ENCODE assay signal across 20 mouse cellular contexts in the genomic region with DNA sequence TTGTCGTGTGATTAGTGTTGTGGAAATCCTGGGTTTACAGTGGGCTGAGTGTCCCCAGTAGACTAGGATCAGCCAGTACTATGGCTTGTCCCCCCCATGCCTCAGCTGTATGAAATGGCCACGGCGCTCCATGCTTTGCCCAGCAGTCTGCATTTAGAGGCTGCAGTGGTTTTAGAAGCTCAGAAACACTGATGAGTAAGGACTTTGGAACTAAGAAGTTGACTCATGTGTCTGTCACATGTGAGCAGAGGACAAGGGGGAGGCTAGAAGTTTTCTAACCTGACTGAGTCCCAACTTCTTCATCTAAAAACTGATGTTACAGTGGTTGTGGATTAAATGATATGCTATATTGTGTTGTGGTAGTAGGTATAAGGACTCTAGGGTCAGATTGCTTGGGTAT.
DNase-seq lines count a peak whose midpoint lies in the region; ATAC-seq and TF ChIP-seq lines count a peak whose summit lies in the region.
"Had no signal": no experiment of that assay in that cellular context is flagged by ENCODE, and none has a peak within 500 bp of the region (broad histone marks: within the 10 kb centered on the region; RNA-seq: fewer than 3 reads in every experiment).

No protein-coding gene starts in this region.

- H3K9me3 ChIP-seq in midbrain, embryonic 10.5 days (replicated peaks) = no peaks in the 10 kb centered on the region
- H3K9me3 ChIP-seq in midbrain, embryonic 15.5 days = no peaks in the 10 kb centered on the region
- H3K9me3 ChIP-seq: embryonic facial prominence, embryonic 12.5 days; heart, embryonic 12.5 days; hindbrain, embryonic 12.5 days; intestine, embryonic 15.5 days; kidney, embryonic 15.5 days had no signal

- H3K27me3 ChIP-seq in midbrain, embryonic 10.5 days (ENCODE audit: low read depth, poor library complexity, severe bottlenecking) = no peaks in the 10 kb centered on the region
- no peaks in the 10 kb centered on the region for H3K27me3 ChIP-seq in midbrain, embryonic 15.5 days (replicated peaks)
- no peaks in the 10 kb centered on the region for H3K27me3 ChIP-seq in C2C12 (ENCODE audit: control insufficient read depth, insufficient read depth, insufficient read length)
- H3K27me3 ChIP-seq in kidney, adult 2 months (replicated peaks; ENCODE audit: control insufficient read depth, insufficient read depth, low read length) = no peaks in the 10 kb centered on the region
- H3K27me3 ChIP-seq: embryonic facial prominence, embryonic 12.5 days; heart, embryonic 12.5 days; hindbrain, embryonic 12.5 days; intestine, embryonic 15.5 days; kidney, embryonic 15.5 days had no signal

- H3K4me2 ChIP-seq in midbrain, embryonic 15.5 days = no peak overlapping the region
- H3K4me2 ChIP-seq: embryonic facial prominence, embryonic 12.5 days; heart, embryonic 12.5 days; hindbrain, embryonic 12.5 days; intestine, embryonic 15.5 days; kidney, embryonic 15.5 days had no signal

- TF ChIP-seq CTCF in C2C12 (IDR thresholded peaks at IDR 0.05; ENCODE audit: control insufficient read depth, insufficient read depth, insufficient read length) = no peak
- TF ChIP-seq CTCF in embryonic fibroblast, embryonic 13.5 days (IDR thresholded peaks at IDR 0.05; ENCODE audit: borderline replicate concordance, insufficient read depth, low read length) = no peak
- TF ChIP-seq CTCF in kidney, adult 2 months (conservative IDR thresholded peaks at IDR 0.05; ENCODE audit: insufficient read depth, insufficient read length, low read depth, low read length) = no peak

- no peak overlapping the region for H3K9ac ChIP-seq in midbrain, embryonic 15.5 days
- H3K9ac ChIP-seq: embryonic facial prominence, embryonic 12.5 days; heart, embryonic 12.5 days; hindbrain, embryonic 12.5 days; intestine, embryonic 15.5 days; kidney, embryonic 15.5 days had no signal

- no peak overlapping the region for H3K4me3 ChIP-seq in midbrain, embryonic 10.5 days
- no peak overlapping the region for H3K4me3 ChIP-seq in midbrain, embryonic 15.5 days
- no peak overlapping the region for H3K4me3 ChIP-seq in C2C12 (ENCODE audit: insufficient read depth, poor library complexity, severe bottlenecking)
- H3K4me3 ChIP-seq in embryonic fibroblast, embryonic 13.5 days (ENCODE audit: insufficient read depth, low read length) = no peak overlapping the region
- no peak overlapping the region for H3K4me3 ChIP-seq in kidney, adult 2 months (ENCODE audit: insufficient read depth, low read depth, low read length)
- H3K4me3 ChIP-seq: embryonic facial prominence, embryonic 12.5 days; heart, adult 2 months; heart, embryonic 12.5 days; hindbrain, embryonic 12.5 days; intestine, embryonic 15.5 days; kidney, embryonic 15.5 days had no signal

- H3ac ChIP-seq in C2C12 (ENCODE audit: control insufficient read depth, insufficient read length, low read depth) = no peak overlapping the region

- H3K27ac ChIP-seq in midbrain, embryonic 10.5 days (replicated peaks) = peak overlapping the region; percentile 24
- no peak overlapping the region for H3K27ac ChIP-seq in midbrain, embryonic 15.5 days
- H3K27ac ChIP-seq in embryonic fibroblast, embryonic 13.5 days (ENCODE audit: insufficient read depth, low read length) = peak overlapping the region; percentile 72
- no peak overlapping the region for H3K27ac ChIP-seq in kidney, adult 2 months (ENCODE audit: insufficient read depth, low read depth, low read length)
- H3K27ac ChIP-seq: embryonic facial prominence, embryonic 12.5 days; heart, adult 2 months; hindbrain, embryonic 12.5 days; intestine, embryonic 15.5 days; kidney, embryonic 15.5 days had no signal

- DNase-seq in adrenal gland, postnatal 25 days = peak; percentile 4
- DNase-seq in adrenal gland, postnatal 10 days = no peak
- DNase-seq in midbrain, embryonic 10.5 days (ENCODE audit: low spot score) = no peak
- no peak for DNase-seq in heart, adult 11 months
- no peak for DNase-seq in kidney, adult 2 months
- DNase-seq: adrenal gland, postnatal 14 days; B cell, adult 2 months; cerebellum, adult 2 months; gastrocnemius, postnatal 10 days; heart, adult 2 months; kidney, adult 18-20 months had no signal

- no peaks in the 10 kb centered on the region for H3K36me3 ChIP-seq in midbrain, embryonic 10.5 days
- no peaks in the 10 kb centered on the region for H3K36me3 ChIP-seq in midbrain, embryonic 15.5 days (replicated peaks)
- H3K36me3 ChIP-seq in C2C12 (ENCODE audit: control insufficient read depth, insufficient read depth) = no peaks in the 10 kb centered on the region
- H3K36me3 ChIP-seq in kidney, adult 2 months (ENCODE audit: control insufficient read depth, insufficient read depth, low read length) = no peaks in the 10 kb centered on the region
- H3K36me3 ChIP-seq: embryonic facial prominence, embryonic 12.5 days; heart, embryonic 12.5 days; hindbrain, embryonic 12.5 days; intestine, embryonic 15.5 days; kidney, embryonic 15.5 days had no signal

- ATAC-seq in midbrain, embryonic 15.5 days (replicated peaks) = no peak
- ATAC-seq: forebrain, embryonic 14.5 days; intestine, embryonic 15.5 days had no signal

- no peak for TF ChIP-seq POLR2A in embryonic fibroblast, embryonic 13.5 days (IDR thresholded peaks at IDR 0.05; ENCODE audit: low read depth, low read length)
- TF ChIP-seq POLR2A in kidney, adult 2 months (IDR thresholded peaks at IDR 0.05; ENCODE audit: low read depth, low read length) = no peak

- 88% methylated on average over 3 of the region's 3 CpGs for WGBS in midbrain, embryonic 10.5 days
- WGBS in midbrain, embryonic 15.5 days = 85% methylated on average over 3 of the region's 3 CpGs
- 93% methylated on average over 3 of the region's 3 CpGs for WGBS in kidney, adult 2 months

- H3K79me3 ChIP-seq in C2C12 (ENCODE audit: low read depth) = no peaks in the 10 kb centered on the region

- H3K4me1 ChIP-seq in midbrain, embryonic 10.5 days = peaks cover 7% of the 10 kb centered on the region
- H3K4me1 ChIP-seq in midbrain, embryonic 15.5 days = no peaks in the 10 kb centered on the region
- H3K4me1 ChIP-seq in embryonic fibroblast, embryonic 13.5 days (ENCODE audit: control insufficient read depth, insufficient read depth, low read length) = peaks cover 6% of the 10 kb centered on the region
- H3K4me1 ChIP-seq in kidney, adult 2 months (ENCODE audit: control insufficient read depth, insufficient read depth, low read length) = no peaks in the 10 kb centered on the region
- H3K4me1 ChIP-seq: embryonic facial prominence, embryonic 12.5 days; heart, embryonic 12.5 days; intestine, embryonic 15.5 days; kidney, embryonic 15.5 days had no signal

- H3K79me2 ChIP-seq in C2C12 (ENCODE audit: control insufficient read depth, insufficient read depth) = no peaks in the 10 kb centered on the region

TF ChIP-seq in C2C12, 6 proteins besides CTCF, POLR2A, EP300 and RAD21:
- TF ChIP-seq MAX (IDR thresholded peaks at IDR 0.05) (no peak), CEBPB (IDR thresholded peaks at IDR 0.05; ENCODE audit: low read depth) (no peak), MYOG (IDR thresholded peaks at IDR 0.05; ENCODE audit: control insufficient read depth, extremely low read depth, insufficient read length) (no peak), USF1 (IDR thresholded peaks at IDR 0.05; ENCODE audit: low read depth) (peak; percentile 57), MYOD1 (IDR thresholded peaks at IDR 0.05; ENCODE audit: control insufficient read depth, insufficient read length, low read depth) (no peak), FOSL1 (IDR thresholded peaks at IDR 0.05; ENCODE audit: insufficient read depth, low read length, poor library complexity, severe bottlenecking) (peak; percentile 62)

Comparison
In these comparisons a context has a peak if more than half of its experiments do, and no peak if none do; other contexts are left out.
1. H3K27ac ChIP-seq: peak in midbrain, embryonic 10.5 days (single experiment) and embryonic fibroblast, embryonic 13.5 days (single experiment); none in midbrain, embryonic 15.5 days (single experiment) and kidney, adult 2 months (single experiment).